In genomic region chr4:62273916-62274315, GRCm38 (mm10) we compare ENCODE assay signal across 20 mouse cellular contexts.
"Had no signal": no experiment of that assay in that cellular context is flagged by ENCODE, and none has a peak within 500 bp of the region (broad histone marks: within the 10 kb centered on the region; RNA-seq: fewer than 3 reads in every experiment).

No protein-coding gene starts in this region.

- DNase-seq: lung, adult 18-20 months; lung, embryonic 14.5 days; lung, postnatal 10 days; lung, postnatal 4 days; retina, postnatal 1 day; right cerebral cortex, adult 18-20 months; right cerebral cortex, postnatal 25 days; right cerebral cortex, postnatal 4 days; spleen, adult 18-20 months; thymus, adult 18-20 months; thymus, postnatal 14 days; thymus, postnatal 36 days had no signal

- H3K4me3 ChIP-seq: liver, embryonic 12.5 days; midbrain, embryonic 13.5 days; myocyte; neural tube, embryonic 13.5 days; neural tube, embryonic 15.5 days had no signal

- H3K27me3 ChIP-seq: liver, embryonic 12.5 days; midbrain, embryonic 13.5 days; neural tube, embryonic 13.5 days; neural tube, embryonic 15.5 days had no signal

- H3K4me2 ChIP-seq: liver, embryonic 12.5 days; lung, embryonic 14.5 days; midbrain, embryonic 11.5 days; midbrain, embryonic 13.5 days; neural tube, embryonic 13.5 days; neural tube, embryonic 15.5 days had no signal

- H3K36me3 ChIP-seq: liver, embryonic 12.5 days; midbrain, embryonic 13.5 days; neural tube, embryonic 13.5 days; neural tube, embryonic 15.5 days had no signal

- ATAC-seq: liver, embryonic 12.5 days; midbrain, embryonic 13.5 days; midbrain, embryonic 16.5 days had no signal

- H3K27ac ChIP-seq: liver, embryonic 12.5 days; liver, embryonic 14.5 days; midbrain, embryonic 13.5 days had no signal

- H3K9me3 ChIP-seq: liver, embryonic 12.5 days; midbrain, embryonic 13.5 days; neural tube, embryonic 13.5 days; neural tube, embryonic 15.5 days had no signal

- H3K9ac ChIP-seq: liver, embryonic 14.5 days; lung, embryonic 14.5 days; midbrain, embryonic 13.5 days; neural tube, embryonic 13.5 days; neural tube, embryonic 15.5 days had no signal
